Mouse (Mus musculus): ENCODE measurements around the gene Zfp146.
"Not testable (repeated sequence)": the region's sequence is repeated elsewhere in the genome, so short reads cannot be mapped to it uniquely, and the experiment has no call there.

DNA sequence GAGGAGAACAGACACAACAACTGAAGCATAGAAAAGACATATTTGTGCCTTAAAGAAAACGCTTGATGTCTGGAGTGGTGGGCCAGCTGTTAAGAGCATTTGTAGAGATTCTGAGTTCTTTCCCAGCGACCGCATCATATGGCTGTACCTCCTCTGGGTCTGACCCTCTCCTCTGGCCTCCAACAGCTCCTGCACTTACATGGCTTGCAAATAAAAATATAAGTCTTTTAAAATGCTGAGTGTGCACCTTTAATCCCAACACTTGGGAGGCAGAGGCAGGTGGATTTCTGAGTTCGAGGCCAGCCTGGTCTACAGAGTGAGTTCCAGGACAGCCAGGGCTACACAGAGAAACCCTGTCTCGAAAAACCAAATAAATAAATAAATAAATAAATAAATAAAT is 31.1 kb upstream of the Zfp146 start:
- not testable (repeated sequence) for TF ChIP-seq CTCF (IDR thresholded peaks at IDR 0.05; ENCODE audit: control insufficient read depth, insufficient read depth, insufficient read length); FOSL1 (IDR thresholded peaks at IDR 0.05; ENCODE audit: insufficient read depth, low read length, poor library complexity, severe bottlenecking); MAX (IDR thresholded peaks at IDR 0.05); MYOD1 (IDR thresholded peaks at IDR 0.05; ENCODE audit: control insufficient read depth, insufficient read length, low read depth); CEBPB (IDR thresholded peaks at IDR 0.05; ENCODE audit: low read depth); MYOG (IDR thresholded peaks at IDR 0.05; ENCODE audit: control insufficient read depth, extremely low read depth, insufficient read length)
